Mouse (Mus musculus): ENCODE data around the gene Pzp.

Gene Pzp

GRCm38 (mm10) chr6:128526601-128527000 is at the start of gene Pzp:
Gene Pzp (minus strand): TSS chr6:128526720.
- DNase-seq, result no peak

DNA sequence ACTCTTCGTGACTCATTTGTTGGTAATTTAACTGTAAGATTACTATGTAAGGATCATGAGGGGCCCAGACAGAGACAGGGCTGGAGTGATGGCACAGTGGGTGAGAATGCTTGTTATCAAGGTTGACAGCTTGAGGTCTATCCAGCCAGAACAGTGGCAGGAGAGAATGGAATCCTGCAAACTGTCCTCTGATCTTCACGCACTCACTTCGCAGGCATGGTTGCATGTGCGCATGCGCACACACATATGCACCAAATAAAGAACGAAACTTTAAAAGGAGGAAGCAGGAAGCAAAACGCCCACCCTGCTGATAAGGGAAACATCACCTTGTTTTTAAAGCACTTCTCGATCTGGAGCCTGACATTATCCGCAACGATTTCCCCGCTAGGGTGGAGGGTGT is 40.1 kb upstream of the Pzp start:
- no peak for DNase-seq

GRCm38 (mm10) chr6:128554049-128554448 is 27.5 kb upstream of the Pzp start:
- no peak for DNase-seq

GRCm38 (mm10) chr6:128549463-128550452 is 23.2 kb upstream of the Pzp start:
- DNase-seq, result peak; percentile 24

- no peak for DNase-seq
Observed at GRCm38 (mm10) chr6:128548532-128548931, 22.0 kb upstream of the Pzp start.

- DNase-seq, result no peak
Observed at GRCm38 (mm10) chr6:128545402-128545801, 18.9 kb upstream of the Pzp start.

- no peak for DNase-seq
Observed at GRCm38 (mm10) chr6:128543226-128543625, 16.7 kb upstream of the Pzp start.

GRCm38 (mm10) chr6:128535250-128535649 is 8.7 kb upstream of the Pzp start:
- DNase-seq, result no peak

DNA sequence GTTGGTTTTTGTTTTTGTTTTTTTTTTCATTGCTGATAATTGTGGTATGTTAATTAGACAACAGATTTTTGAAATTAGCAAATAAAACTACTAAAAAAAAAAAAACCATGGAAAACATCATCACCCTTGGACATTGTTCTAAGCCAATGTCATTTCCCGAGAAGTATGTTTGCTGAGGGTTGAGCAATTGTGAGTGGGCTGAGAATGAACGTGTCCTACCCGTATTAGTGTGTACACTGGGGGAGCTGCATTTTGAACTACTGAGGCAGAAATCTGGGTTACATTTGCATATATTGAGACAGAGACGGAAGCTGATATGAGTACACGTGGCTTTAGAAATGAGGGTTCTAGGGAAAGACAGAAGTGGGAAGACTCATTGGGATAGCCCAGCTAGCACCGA is 6.8 kb upstream of the Pzp start:
- no peak for DNase-seq

GRCm38 (mm10) chr6:128532701-128533100 is 6.2 kb upstream of the Pzp start:
- no peak for DNase-seq

DNA sequence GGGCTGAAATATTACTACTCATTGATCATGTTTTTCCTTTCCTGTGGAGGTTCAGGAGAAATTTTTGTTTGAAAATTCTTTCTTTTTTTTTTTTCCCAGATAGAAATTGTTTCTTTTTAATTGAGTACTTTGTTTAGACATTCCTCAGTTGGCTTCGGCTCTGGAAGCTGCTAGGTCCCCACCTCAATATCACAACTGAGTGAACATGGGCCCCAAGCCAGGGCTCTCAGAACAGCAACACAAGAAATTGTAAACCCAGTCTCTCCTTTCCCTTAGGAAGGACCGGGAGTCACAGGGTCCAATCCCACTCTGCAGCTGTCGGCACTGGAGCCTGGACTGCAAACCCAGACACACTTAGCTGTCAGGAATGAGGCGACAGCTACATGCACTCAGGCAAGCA is 2.0 kb upstream of the Pzp start:
- no peak for DNase-seq

- no peak for DNase-seq
Observed at GRCm38 (mm10) chr6:128527110-128527509, 590 bp upstream of the Pzp start.

- DNase-seq, result no peak
Observed at GRCm38 (mm10) chr6:128525801-128526200, 719 bp downstream of the Pzp start.

- DNase-seq, result no peak
Observed at GRCm38 (mm10) chr6:128523360-128523759, 3.2 kb downstream of the Pzp start.

DNA sequence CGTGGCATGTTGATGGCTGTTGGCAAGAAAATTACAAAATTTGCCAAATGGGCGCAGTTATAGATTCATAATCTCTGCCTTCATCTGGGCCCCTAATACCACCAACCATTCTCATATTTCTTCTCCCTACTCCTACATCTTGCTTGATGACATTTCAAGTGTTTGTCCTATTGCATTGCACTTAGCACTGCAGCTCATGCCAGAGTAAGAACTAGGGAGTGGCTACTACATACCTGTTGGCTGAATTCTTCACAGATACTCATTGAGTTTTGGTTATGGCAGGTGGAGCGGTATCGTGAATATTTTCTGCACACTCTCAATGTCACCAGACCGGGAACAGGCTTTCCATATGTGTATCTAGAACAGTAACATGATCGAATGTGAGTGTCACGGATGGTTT is 7.4 kb downstream of the Pzp start:
- no peak for DNase-seq

- DNase-seq, result no peak
Observed at GRCm38 (mm10) chr6:128505676-128506236, 20.8 kb downstream of the Pzp start.

DNA sequence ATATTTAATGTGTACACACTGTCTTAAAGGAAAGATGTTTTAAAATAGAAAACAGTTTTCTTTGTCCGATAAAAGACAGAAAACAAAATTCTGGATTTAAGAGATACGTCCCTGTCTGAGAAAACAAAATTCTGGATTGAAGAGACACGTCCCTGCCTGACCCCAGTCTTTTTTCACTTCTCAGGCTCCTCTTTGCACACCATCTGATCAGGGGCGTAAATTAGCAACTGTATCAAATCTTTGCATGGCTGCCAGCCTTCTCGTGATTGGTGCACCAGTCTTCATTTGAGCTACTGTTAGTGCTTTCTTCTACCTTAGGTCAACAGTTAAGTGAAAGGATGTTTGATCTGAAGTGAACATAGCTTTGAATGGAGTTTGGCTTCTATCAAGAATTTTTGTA is 21.8 kb downstream of the Pzp start:
- no peak for DNase-seq

DNA sequence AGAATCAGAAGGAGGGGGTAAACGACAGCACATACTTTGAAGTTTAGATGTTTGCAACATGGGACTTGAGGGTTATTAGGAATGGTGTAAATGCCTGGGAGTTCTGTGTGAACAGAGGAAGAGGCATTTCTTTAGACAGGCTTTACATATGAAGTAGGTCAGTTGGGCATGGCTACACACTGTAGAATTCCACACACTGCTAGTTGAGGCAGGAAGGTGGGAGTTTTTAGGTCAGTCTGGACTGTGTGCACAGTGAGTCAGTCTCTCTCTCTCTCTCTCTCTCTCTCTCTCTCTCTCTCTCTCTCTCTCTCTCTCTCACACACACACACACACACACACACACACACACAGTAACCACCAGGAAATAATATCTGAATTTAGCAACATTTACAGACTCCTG is 31.2 kb downstream of the Pzp start:
- no peak for DNase-seq

GRCm38 (mm10) chr6:128494646-128495331 is 31.7 kb downstream of the Pzp start:
- DNase-seq, result no peak

- DNase-seq, result no peak
Observed at GRCm38 (mm10) chr6:128491916-128492315, 34.6 kb downstream of the Pzp start.

DNA sequence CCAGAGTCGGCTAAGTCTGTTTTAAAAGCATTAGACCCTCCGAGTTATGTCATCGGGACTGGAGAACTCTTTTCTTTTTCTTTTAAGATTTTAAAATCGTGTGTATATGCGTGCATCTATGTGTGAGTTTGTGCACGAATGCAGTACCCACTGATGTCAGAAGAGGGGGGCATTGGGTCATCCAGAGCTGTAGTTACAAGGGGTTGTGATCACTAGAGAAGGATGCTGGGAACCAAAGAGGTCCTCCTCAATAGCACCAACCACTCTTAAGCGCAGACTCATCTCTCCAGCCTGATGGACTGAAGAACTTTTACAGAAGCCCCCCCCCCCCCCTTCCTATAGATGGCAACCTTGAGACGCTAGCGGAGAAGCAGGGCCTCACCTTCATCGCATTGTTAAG is 36.4 kb downstream of the Pzp start:
- DNase-seq, result no peak

DNA sequence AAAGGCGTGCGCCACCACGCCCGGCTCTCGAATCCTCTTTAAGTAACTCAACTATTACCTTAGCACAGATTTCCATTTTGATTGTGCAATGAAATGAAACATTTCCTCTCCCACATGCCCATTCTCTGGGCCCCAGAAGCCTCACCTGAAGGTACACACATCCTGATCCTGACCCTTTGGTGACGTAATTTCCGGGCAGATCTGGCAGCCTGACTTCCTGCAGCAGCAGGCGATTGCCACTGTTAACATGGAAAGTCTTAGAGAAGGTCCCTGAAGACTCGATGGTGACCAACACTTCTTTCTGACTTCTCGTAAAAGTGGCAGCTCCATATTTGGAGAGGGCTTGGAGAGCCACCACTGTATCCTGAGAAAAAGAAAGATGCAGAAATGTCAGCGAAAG is 38.8 kb downstream of the Pzp start:
- DNase-seq, result no peak

Measured in kidney, adult 11 months (tissue).